In the genomic region with DNA sequence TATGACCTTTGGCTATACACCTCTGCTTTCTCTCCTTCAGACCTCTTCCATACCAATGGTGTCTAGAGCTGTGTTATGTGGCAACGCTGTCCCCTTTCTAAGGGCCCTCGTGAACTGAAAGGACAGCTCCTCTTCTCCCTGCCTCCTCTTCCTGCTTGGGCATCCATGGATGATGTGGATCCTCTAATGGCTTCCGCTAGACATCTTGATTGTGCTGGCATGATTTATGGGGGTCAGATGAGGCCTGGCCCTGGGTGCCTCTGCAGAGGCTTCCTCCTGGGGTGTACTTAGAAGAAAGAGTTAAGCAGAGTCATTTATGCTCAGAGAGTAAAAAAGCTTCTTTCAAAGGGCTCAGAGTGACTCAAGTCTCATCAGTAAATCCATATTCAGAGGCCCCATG, we compare ENCODE assay signal across 12 mouse cellular contexts.
"Had no signal": no experiment of that assay in that cellular context is flagged by ENCODE, and none has a peak within 500 bp of the region (broad histone marks: within the 10 kb centered on the region; RNA-seq: fewer than 3 reads in every experiment).

No protein-coding gene starts in this region.

- ATAC-seq: lung, postnatal 0 days had no signal

- H3K27me3 ChIP-seq: liver, embryonic 15.5 days; neural tube, embryonic 13.5 days had no signal

- H3K27ac ChIP-seq: limb, embryonic 10.5 days; liver, embryonic 15.5 days; midbrain, embryonic 10.5 days; neural tube, embryonic 13.5 days had no signal

- DNase-seq: kidney, postnatal 14 days; lung, adult 2 months; lung, postnatal 36 days; right cerebral cortex, postnatal 14 days; thymus, postnatal 36 days had no signal

- H3K9ac ChIP-seq: liver, embryonic 15.5 days; neural tube, embryonic 13.5 days had no signal

- H3K9me3 ChIP-seq: limb, embryonic 10.5 days; liver, embryonic 15.5 days; midbrain, embryonic 10.5 days; neural tube, embryonic 13.5 days had no signal

- H3K4me2 ChIP-seq: liver, embryonic 11.5 days; liver, embryonic 15.5 days; neural tube, embryonic 13.5 days had no signal

- H3K36me3 ChIP-seq: limb, embryonic 10.5 days; liver, embryonic 15.5 days; midbrain, embryonic 10.5 days; neural tube, embryonic 13.5 days had no signal

- H3K4me1 ChIP-seq: liver, embryonic 15.5 days had no signal

- H3K4me3 ChIP-seq: limb, embryonic 10.5 days; liver, embryonic 15.5 days; midbrain, embryonic 10.5 days; myocyte; neural tube, embryonic 13.5 days had no signal
